Mouse (Mus musculus) adrenal gland, adult (tissue): ENCODE results near the gene Olfr878.

Experiments used
- DNase-seq, 2 experiments: peaks; one replicate each; pipeline ENCODE4 v3.0.0; 2022 to 2023; ENCODE audit warnings: low spot score in 1 of 2; ENCODE audit not compliant: inconsistent age in 2 of 2

Olfr878 gene

DNA sequence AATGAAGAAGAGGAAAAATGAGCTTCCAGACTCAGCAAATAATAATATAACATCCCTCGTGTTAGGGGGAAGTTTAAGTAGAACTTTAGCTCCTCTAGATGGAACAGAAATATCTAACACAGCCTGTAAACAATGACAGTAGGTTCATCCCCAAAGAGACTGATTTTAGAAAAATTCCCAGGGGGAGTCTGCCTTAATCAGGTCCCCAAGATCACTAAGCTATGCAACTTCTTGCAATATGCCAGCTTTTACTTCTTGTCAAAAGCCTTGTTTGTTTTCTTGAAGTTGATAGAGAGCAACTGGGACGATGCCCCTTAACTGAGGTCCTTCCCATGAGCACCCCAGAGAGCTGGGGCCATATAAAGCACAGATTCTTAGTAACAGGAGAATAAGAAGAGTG, at the start of gene Olfr878:
TSS of gene Olfr878 (plus strand) at position 301 of the 400 bp plus-strand sequence.
- no peak for DNase-seq

DNA sequence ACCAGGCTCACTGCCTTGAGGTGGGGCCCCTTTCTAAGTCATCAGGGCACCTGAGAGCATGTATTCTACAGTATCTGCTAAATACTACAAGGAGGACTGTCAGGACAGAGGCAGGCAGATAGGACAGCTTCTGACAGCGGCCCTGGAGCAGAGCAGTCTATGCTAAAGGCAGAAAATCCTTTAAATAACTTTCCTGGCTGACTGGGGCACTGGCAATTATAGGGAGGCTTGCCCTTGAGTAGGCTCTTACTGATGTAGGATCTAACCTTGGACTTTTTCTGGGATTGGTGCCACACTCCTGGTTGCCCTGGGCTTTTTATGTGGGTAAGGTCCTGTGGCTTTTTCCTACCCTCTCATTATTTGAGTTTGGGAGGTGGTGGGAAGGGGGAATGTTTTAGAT, 47.4 kb upstream of the Olfr878 start:
- peak; percentile 45 to 82 for DNase-seq

DNA sequence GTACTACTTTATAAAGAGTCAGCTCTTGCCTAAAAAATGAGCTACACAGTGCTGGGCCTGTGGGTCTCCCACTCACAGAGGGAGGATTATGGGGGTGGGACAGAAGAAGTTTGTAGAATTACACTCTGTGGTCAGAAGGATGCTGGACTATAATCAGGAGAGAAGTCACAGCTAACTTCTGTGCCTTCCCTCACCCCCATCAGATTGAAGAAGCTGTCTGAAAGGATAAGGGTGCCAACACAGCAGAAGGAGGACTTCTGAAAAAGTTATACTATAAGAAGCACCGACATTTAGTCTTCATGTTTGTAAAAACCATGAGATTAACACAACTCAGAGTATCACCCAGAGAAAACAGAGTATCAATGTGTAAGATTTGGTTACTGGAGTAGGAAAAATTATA, 46.5 kb upstream of the Olfr878 start:
- no peak for DNase-seq

DNA sequence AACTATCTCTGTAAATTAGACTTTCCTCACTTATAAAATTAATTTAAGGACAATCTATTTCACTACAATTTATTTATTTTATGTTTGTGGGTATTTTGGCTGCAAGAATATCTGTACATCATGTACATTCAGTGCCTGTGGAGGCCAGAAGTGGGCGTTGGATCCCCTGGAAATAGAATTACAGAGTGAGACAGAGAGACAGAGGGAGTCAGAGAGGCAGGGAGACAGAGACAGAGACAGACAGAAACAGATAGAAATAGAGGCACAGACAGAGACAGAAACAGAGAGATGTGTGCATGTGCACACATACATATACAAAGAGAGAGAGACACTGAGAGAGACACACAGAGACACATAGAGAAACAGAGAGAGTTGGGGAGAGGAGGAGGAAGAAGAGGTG, 46.1 kb upstream of the Olfr878 start:
- DNase-seq: no peak

DNA sequence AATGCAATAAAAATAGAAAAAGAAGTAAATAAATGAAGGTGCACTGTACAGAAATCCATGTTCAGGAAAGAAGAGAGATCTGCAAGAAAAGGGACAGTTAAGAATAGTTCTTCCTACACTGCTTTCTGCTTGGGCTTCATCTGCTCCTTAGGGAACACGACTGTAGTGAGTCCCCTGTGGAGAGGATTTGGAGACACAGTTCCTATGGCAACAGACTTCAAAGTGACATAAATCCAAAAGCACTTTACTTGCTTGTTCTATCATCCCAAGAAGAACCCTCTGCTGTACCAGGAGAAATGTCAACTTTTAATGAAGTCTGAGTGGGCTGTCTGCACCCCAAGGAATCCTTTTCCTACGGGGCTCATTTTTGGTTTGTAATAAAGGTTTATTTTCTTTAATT, 26.7 kb upstream of the Olfr878 start:
- no peak for DNase-seq

DNA sequence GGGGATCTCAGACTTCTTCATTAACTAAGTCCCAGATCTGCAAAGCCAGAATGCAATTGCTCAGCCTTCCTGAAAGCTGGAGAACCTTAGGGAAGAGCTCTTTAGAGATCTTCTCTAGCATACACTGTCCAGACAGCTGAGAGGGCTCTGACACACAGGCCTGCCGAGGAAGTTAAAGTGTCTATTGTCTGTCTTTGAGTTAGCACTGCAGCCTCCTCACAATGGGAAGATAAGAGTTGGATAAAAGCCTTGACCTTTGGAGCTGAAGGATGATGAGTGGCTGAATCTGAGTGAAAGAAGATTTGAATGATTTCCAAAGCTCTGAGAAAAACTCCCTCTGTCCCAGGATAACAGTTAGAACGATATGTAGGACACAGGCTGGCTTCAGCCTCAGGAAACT, 21.0 kb upstream of the Olfr878 start, which contains the start of gene Olfr145:
TSS of gene Olfr145 (plus strand) at position 64 of the 400 bp plus-strand sequence.
- DNase-seq: peak; percentile 43 to 81

DNA sequence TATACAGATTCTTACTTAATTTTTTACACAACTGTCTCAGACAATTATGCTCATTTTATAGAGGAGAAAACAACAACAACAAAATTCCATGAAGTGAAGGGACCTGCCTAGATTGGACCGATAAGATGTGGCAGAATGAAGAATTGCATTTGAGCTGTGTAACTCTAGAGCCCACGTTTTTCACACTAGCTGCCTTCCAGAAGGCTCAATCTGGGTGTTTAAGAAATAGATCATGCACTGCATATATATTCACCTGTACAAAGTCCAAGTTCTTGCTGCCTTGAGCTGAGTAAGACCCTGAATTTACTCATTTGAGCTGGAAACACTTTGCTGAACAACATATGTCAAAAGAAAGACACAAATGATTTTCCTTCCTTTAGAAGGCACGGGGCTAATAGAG, 12.1 kb upstream of the Olfr878 start:
- DNase-seq: no peak

DNA sequence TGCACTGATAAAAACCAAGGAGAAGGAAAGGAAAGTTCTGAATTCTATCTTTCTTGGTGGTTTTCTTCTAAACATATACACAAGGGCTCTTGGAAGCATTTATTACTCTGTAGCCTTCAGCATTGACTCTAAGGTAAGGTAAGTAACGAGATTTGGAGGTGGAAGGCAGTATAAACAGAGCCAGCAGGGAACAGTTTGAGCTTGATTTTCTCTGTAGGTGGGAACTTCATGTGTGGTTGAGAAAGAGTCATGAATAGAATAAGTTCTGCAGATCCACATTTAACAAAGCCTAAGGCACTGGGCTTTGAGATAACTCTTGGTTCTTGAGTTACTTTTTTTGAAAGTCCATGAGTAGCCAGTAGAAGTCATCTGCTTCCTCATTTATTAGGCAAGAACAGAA, 378 bp downstream of the Olfr878 start:
- no peak for DNase-seq

DNA sequence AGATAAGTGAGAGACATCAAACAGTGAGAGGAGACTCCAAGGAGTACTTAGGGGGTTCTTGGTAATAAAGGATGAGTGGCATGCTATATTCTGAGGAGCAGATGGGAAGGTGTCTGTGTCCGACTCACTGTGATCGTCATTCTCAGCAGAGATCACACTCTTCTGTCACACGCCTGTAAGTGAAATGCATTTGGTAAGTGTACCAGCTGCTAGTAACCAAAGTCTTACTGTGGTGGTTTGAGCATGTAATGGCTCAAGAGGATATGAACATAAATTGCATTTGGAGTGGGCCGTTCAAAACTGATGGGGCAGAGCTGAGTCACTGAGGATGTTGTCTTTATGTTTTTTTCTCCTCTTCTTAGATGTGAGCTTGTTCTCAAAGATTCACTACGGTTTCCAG, 6.6 kb downstream of the Olfr878 start:
- DNase-seq: no peak

DNA sequence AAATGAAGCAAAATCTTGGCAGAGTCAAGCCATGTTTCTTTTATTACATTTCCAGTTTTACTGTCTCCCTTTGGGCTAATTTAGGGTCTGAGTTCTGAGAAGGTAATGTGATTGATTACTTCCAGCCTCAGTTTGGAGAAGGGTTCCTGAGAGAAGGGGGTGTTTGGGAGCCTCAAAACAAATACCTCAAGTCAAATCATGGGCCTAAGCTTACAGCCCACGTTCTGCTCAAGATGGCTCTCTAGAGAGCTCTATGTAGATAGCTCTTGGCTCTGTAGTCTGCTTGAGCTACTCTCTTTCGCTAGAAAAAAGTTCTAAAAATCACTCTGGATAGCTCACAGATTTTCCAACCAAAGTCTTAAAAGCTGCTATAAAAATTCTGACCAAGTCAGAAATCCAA, 7.8 kb downstream of the Olfr878 start:
- DNase-seq: no peak

DNA sequence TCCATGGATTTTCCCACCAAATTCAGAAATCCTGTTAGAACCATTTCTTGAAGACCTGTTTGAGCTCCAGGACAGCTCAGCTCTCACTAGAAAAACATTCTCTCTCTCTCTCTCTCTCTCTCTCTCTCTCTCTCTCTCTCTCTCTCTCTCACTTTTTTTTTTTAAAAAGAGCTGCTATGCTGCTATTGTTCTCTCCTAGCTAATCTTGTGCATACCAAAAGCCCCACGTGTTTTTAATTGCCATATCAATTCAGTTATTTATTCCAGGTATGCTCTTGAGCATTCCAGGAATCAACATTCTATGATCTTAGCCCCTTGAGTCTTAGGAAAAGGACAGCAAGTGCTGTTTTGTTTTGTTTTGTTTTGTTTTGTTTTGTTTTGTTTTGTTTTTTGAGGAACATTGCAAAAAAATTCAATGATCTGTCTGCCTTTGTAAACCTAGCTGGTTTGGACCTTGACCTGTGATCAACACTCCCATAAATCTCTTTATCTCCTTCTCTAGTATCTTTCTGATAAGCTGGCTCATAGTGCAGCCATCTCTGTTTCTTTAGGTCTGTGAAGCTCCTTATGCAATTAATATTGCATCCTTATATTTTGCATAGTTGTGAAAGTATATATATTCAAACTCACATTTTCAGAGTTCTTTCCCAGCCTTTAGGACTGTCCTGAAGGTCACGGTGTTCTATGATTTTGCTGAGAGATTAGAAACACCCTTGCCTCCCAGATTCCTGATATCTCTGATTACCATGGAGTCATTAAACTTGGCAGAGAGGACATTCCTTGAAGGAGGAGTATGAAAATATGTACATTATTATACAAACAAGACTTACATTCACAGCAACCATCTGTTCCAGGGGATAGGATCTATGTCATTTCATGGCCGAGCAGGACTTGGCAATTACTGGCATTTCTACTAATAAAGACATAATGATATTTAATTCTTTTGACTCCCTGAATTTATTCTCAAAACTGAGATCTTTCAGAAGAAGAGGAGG, 8.7 kb downstream of the Olfr878 start:
- DNase-seq: peak in 1 of 2 experiments; percentile 38

DNA sequence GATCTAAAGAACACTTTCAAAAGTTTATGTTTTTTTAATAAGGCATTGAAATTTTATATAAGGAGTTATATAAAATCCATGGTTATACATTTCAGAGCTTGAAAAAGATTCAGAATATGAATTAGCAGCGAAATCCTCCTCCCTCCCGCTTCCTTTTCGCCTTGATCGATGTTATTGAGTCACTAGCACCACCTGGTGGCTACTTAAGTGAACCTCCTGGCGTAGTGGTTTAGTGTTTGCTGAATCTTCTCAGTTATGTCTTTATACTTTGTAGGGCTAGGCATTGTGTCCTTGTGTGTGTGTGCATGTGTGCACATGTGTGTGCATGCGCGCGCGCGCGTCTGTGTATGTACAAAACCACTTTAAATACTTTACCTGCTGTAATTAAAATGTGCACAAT, 14.9 kb downstream of the Olfr878 start:
- DNase-seq: peak; percentile 51 to 86

DNA sequence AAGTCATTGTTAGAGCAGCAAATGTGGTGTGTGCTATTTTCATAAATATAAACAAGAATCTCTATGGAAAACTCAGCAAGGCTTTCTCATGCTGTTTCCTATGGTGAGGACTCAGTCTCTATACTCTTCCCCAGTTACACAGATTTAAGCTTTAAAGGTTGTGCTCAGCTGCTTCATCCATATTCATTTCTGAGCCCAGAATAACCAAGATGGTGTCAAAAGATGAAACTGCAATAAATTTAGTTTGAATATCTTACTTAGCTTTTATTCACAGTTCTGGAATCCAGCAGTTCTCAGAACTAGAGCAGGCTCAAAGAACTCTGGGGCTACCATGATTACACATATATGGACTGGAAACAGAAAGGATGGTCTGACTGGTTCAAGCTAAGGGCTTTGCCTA, 16.5 kb downstream of the Olfr878 start:
- DNase-seq: no peak

DNA sequence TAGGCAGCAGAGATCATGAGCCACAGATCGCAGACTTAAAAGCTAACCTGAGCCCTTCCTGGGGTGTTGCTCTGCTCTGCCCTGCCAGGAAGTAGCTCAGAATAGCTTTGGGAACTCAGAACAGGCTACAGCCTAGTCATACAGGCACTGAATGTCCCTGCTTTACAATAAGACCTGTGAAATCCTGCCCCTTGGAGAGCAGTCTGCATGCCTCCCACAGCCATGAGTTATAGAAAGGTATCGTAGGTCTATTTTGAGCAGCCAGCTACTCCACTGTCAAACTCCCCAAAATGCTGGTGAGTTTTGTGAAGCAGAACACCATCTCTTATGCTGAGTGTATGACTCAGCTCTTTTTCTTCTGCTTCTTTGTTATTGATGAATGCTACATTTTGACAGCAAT, 23.5 kb downstream of the Olfr878 start:
- DNase-seq: no peak
